In genomic region chr6:71621981-71622380, GRCm38 (mm10) we compare ENCODE assay signal across 11 mouse cellular contexts. TPM values are rescaled to one million over a fixed set of nuclear protein-coding genes. Genes with fewer than 3 reads are reported as not detected.
A peak's percentile ranks its signal among the peaks of the same experiment; 100 is the strongest.
DNase-seq lines count a peak whose midpoint lies in the region; ATAC-seq and TF ChIP-seq lines count a peak whose summit lies in the region.
"Had no signal": no experiment of that assay in that cellular context is flagged by ENCODE, and none has a peak within 500 bp of the region (broad histone marks: within the 10 kb centered on the region; RNA-seq: fewer than 3 reads in every experiment).

No protein-coding gene starts in this region.

- H3K9me3 ChIP-seq in kidney, embryonic 15.5 days (replicated peaks) = no peaks in the 10 kb centered on the region
- H3K9me3 ChIP-seq: embryonic facial prominence, embryonic 12.5 days; midbrain, embryonic 15.5 days; neural tube, embryonic 15.5 days had no signal

- TF ChIP-seq POLR2A in kidney, adult 2 months (IDR thresholded peaks at IDR 0.05; ENCODE audit: low read depth, low read length) = no peak

- H3K4me2 ChIP-seq in kidney, embryonic 15.5 days = no peak overlapping the region
- H3K4me2 ChIP-seq: embryonic facial prominence, embryonic 12.5 days; midbrain, embryonic 15.5 days; neural tube, embryonic 15.5 days had no signal

- DNase-seq in kidney, adult 2 months = peak; percentile 25
- peak; percentile 6 for DNase-seq in adrenal gland, adult 8-10 months
- DNase-seq in brain, adult 2 months (ENCODE audit: low read depth, low spot score) = peak; percentile 61
- peak; percentile 13 for DNase-seq in heart, postnatal 4 days
- no peak for DNase-seq in embryo, embryonic 10.5 days (ENCODE audit: low spot score)

- no peaks in the 10 kb centered on the region for H3K27me3 ChIP-seq in kidney, adult 2 months (replicated peaks; ENCODE audit: control insufficient read depth, insufficient read depth, low read length)
- H3K27me3 ChIP-seq in kidney, embryonic 15.5 days = no peaks in the 10 kb centered on the region
- H3K27me3 ChIP-seq: embryonic facial prominence, embryonic 12.5 days; midbrain, embryonic 15.5 days; neural tube, embryonic 15.5 days had no signal

- ATAC-seq in kidney, embryonic 15.5 days (replicated peaks; ENCODE audit: low FRiP score) = no peak
- no peak for ATAC-seq in inflammation-experienced regulatory T-cells, adult 6 months
- ATAC-seq: midbrain, embryonic 15.5 days had no signal

- H3K36me3 ChIP-seq in kidney, adult 2 months (ENCODE audit: control insufficient read depth, insufficient read depth, low read length) = peaks cover 13% of the 10 kb centered on the region
- H3K36me3 ChIP-seq in kidney, embryonic 15.5 days = peaks cover 93% of the 10 kb centered on the region

- no peak for TF ChIP-seq CTCF in kidney, adult 2 months (conservative IDR thresholded peaks at IDR 0.05; ENCODE audit: insufficient read depth, insufficient read length, low read depth, low read length)

- H3K9ac ChIP-seq in kidney, embryonic 15.5 days = no peak overlapping the region
- H3K9ac ChIP-seq: embryonic facial prominence, embryonic 12.5 days; liver, embryonic 14.5 days; midbrain, embryonic 15.5 days; neural tube, embryonic 15.5 days had no signal

- H3K4me3 ChIP-seq in kidney, adult 2 months (ENCODE audit: insufficient read depth, low read depth, low read length) = no peak overlapping the region
- no peak overlapping the region for H3K4me3 ChIP-seq in kidney, embryonic 15.5 days (replicated peaks)
- H3K4me3 ChIP-seq: embryonic facial prominence, embryonic 12.5 days; midbrain, embryonic 15.5 days; neural tube, embryonic 15.5 days had no signal

- H3K27ac ChIP-seq in kidney, adult 2 months (ENCODE audit: insufficient read depth, low read depth, low read length) = no peak overlapping the region
- H3K27ac ChIP-seq in kidney, embryonic 15.5 days = no peak overlapping the region
- H3K27ac ChIP-seq: embryonic facial prominence, embryonic 12.5 days; liver, embryonic 14.5 days; midbrain, embryonic 15.5 days; neural tube, embryonic 15.5 days had no signal

- 0 out of 2 replicates have a peak, but pooled peaks cover 3% of the 10 kb centered on the region for H3K4me1 ChIP-seq in kidney, adult 2 months (ENCODE audit: control insufficient read depth, insufficient read depth, low read length)
- H3K4me1 ChIP-seq in kidney, embryonic 15.5 days = no peaks in the 10 kb centered on the region
- H3K4me1 ChIP-seq: midbrain, embryonic 15.5 days; neural tube, embryonic 15.5 days had no signal

- WGBS in kidney, adult 2 months = 50% methylated on average over 5 of the region's 5 CpGs
- 85% methylated on average over 5 of the region's 5 CpGs for WGBS in kidney, embryonic 15.5 days

RNA-seq across cellular contexts. Expression of gene Kdm3a, which starts 10.8 kb away (rescaled TPM):
- polyA plus RNA-seq in kidney, adult 2 months (2012; rRNA removed) = 9.5 and 10.9 TPM in 2 replicates
- polyA plus RNA-seq in kidney, embryonic 15.5 days (2015; fragmentation: Nextera tagmentation; extraction: Ambion mirVana) = 47.3 and 51.7 TPM in 2 replicates
- total RNA-seq in adrenal gland, adult 8-10 months (2022) = 10 to 100 TPM; 27.3 to 53.0 (median 38.4) TPM
- total RNA-seq in heart, postnatal 4 days (2021) = 10 to 100 TPM; 39.0 to 41.2 TPM
- 10 to 100 TPM; 43.1 to 68.4 (median 46.4) TPM for polyA plus RNA-seq in inflammation-experienced regulatory T-cells, adult 6 months (2017; shearing (Covaris generic))
